Mouse (Mus musculus) CH12.LX (cell line): Measurements from ENCODE around the gene Tuba8. TPM values are rescaled to one million over a fixed set of nuclear protein-coding genes. Genes with fewer than 3 reads are reported as not detected.

Source experiments
- DNase-seq: peaks from one replicate; pipeline ENCODE4 v3.0.0-alpha.2; 2013; ENCODE audit errors: extremely low read depth
- H3K27ac ChIP-seq: 2 replicates; pipeline ENCODE4 v1.5.1; 2012; ENCODE audit warnings: low read depth, mild to moderate bottlenecking, control low read depth, moderate library complexity; ENCODE audit not compliant: insufficient read depth
- H3K27me3 ChIP-seq: replicated peaks from 2 replicates; pipeline ENCODE3; 2012; ENCODE audit warnings: inconsistent platforms
- H3K36me3 ChIP-seq, 2 experiments: replicated peaks in 1 of 2; 2 replicates each; pipeline versions ENCODE3 to v1.6.1; 2012; ENCODE audit warnings: inconsistent platforms in 1 of 2, low read length in 1 of 2, mild to moderate bottlenecking in 1 of 2, mixed read lengths in 1 of 2, moderate library complexity in 1 of 2; ENCODE audit not compliant: control insufficient read depth in 1 of 2, insufficient read depth in 1 of 2
- H3K4me1 ChIP-seq, 2 experiments: 2 replicates each; pipeline ENCODE4 v1.6.1; 2012; ENCODE audit warnings: inconsistent platforms in 1 of 2, moderate library complexity in 1 of 2; ENCODE audit not compliant: insufficient read depth in 2 of 2, control insufficient read depth in 1 of 2
- H3K4me2 ChIP-seq: 2 replicates; pipeline ENCODE4 v1.6.1; 2012; ENCODE audit warnings: low read depth, mild to moderate bottlenecking, control low read depth; ENCODE audit not compliant: poor library complexity, insufficient read depth, severe bottlenecking
- H3K4me3 ChIP-seq, 3 experiments: fragments of 150-350 bp in 1 of 3; sonication (generic) in 1 of 3; replicated peaks in 1 of 3; 2 replicates each; pipeline versions ENCODE3 to v1.5.1; 2011 to 2012; ENCODE audit warnings: low read depth in 2 of 3, low read length in 2 of 3, mild to moderate bottlenecking in 2 of 3, moderate library complexity in 2 of 3, control low read depth in 1 of 3, improper control_type of control experiment in 1 of 3, inconsistent platforms in 1 of 3, mixed read lengths in 1 of 3; ENCODE audit not compliant: poor library complexity in 1 of 3
- H3K79me2 ChIP-seq: replicated peaks from 2 replicates; pipeline ENCODE4 v1.6.1; 2012; ENCODE audit warnings: mild to moderate bottlenecking, moderate library complexity; ENCODE audit not compliant: control insufficient read depth, poor library complexity, insufficient read depth, severe bottlenecking; ENCODE audit errors: extremely low read depth
- H3K9ac ChIP-seq: 2 replicates; pipeline ENCODE4 v1.6.1; 2012; ENCODE audit warnings: low read depth, mild to moderate bottlenecking, control low read depth, moderate library complexity; ENCODE audit not compliant: insufficient read depth
- H3K9me3 ChIP-seq: replicated peaks from 2 replicates; pipeline ENCODE3; 2012; ENCODE audit warnings: low read length, inconsistent platforms, mixed read lengths
- BHLHE40 ChIP-seq: IDR thresholded peaks from 2 replicates; pipeline ENCODE4 v1.6.1; 2011; ENCODE audit warnings: mild to moderate bottlenecking, low read depth, low read length, improper control_type of control experiment
- CHD1 ChIP-seq: IDR thresholded peaks from 2 replicates; pipeline ENCODE4 v1.6.1; 2012; ENCODE audit warnings: low read depth, low read length, improper control_type of control experiment, inconsistent platforms
- CTCF ChIP-seq, 2 experiments: IDR thresholded peaks in 1 of 2; conservative IDR thresholded peaks in 1 of 2; 2 replicates each; pipeline ENCODE4 v1.5.1; 2011 to 2012; ENCODE audit warnings: low read depth in 2 of 2, low read length in 2 of 2, improper control_type of control experiment in 1 of 2, inconsistent platforms in 1 of 2, mild to moderate bottlenecking in 1 of 2, moderate library complexity in 1 of 2
- E2F4 ChIP-seq: IDR thresholded peaks from 2 replicates; pipeline ENCODE4 v1.6.1; 2011; ENCODE audit warnings: low read depth, low read length, improper control_type of control experiment; ENCODE audit not compliant: insufficient replicate concordance
- ELF1 ChIP-seq: IDR thresholded peaks from 2 replicates; pipeline ENCODE4 v1.6.1; 2014; ENCODE audit warnings: low read depth, mild to moderate bottlenecking, inconsistent platforms, low read length, improper control_type of control experiment
- EP300 ChIP-seq: IDR thresholded peaks from 2 replicates; pipeline ENCODE4 v1.6.1; 2011; ENCODE audit warnings: low read length, improper control_type of control experiment
- ETS1 ChIP-seq: conservative IDR thresholded peaks from 2 replicates; pipeline ENCODE4 v1.6.1; 2012; ENCODE audit warnings: low read depth, mild to moderate bottlenecking, inconsistent platforms, low read length, improper control_type of control experiment, moderate library complexity
- IRF4 ChIP-seq: IDR thresholded peaks from 2 replicates; pipeline ENCODE4 v1.6.1; 2014; ENCODE audit warnings: low read depth, mild to moderate bottlenecking, inconsistent platforms, low read length, improper control_type of control experiment
- JUN ChIP-seq: IDR thresholded peaks from 2 replicates; pipeline ENCODE4 v1.6.1; 2011; ENCODE audit warnings: low read depth, mild to moderate bottlenecking, low read length, improper control_type of control experiment, moderate library complexity; ENCODE audit not compliant: insufficient read depth
- MEF2A ChIP-seq: IDR thresholded peaks from 2 replicates; pipeline ENCODE4 v1.6.1; 2014; ENCODE audit warnings: low read depth, mild to moderate bottlenecking, inconsistent platforms, low read length, improper control_type of control experiment, borderline replicate concordance
- POLR2AphosphoS2 ChIP-seq: IDR thresholded peaks from 2 replicates; pipeline ENCODE4 v1.6.1; 2011; ENCODE audit warnings: low read depth, low read length, improper control_type of control experiment
- SIN3A ChIP-seq: IDR thresholded peaks from 2 replicates; pipeline ENCODE4 v1.6.1; 2012; ENCODE audit warnings: low read length, improper control_type of control experiment, inconsistent platforms
- TCF12 ChIP-seq: IDR thresholded peaks from 2 replicates; pipeline ENCODE4 v1.6.1; 2014; ENCODE audit warnings: low read depth, mild to moderate bottlenecking, inconsistent platforms, low read length, improper control_type of control experiment
- UBTF ChIP-seq: IDR thresholded peaks from 2 replicates; pipeline ENCODE4 v1.6.1; 2012; ENCODE audit warnings: low read depth, mild to moderate bottlenecking, inconsistent platforms, low read length, improper control_type of control experiment, moderate library complexity
- ZC3H11A ChIP-seq: IDR thresholded peaks from 2 replicates; pipeline ENCODE4 v1.6.1; 2012; ENCODE audit warnings: low read depth, mild to moderate bottlenecking, inconsistent platforms, low read length, improper control_type of control experiment
- ZNF384 ChIP-seq: IDR thresholded peaks from 2 replicates; pipeline ENCODE4 v1.6.1; 2012; ENCODE audit warnings: low read depth, low read length, improper control_type of control experiment, inconsistent platforms
- dilution Hi-C: fragments of 300-500 bp; cut with MboI; formaldehyde crosslinking; loops from 2 replicates; pipeline ENCODE4 v1.14.3; 2020; ENCODE audit warnings: low sequenced_read_pairs; ENCODE audit not compliant: extremely low pct_unique_long_range_greater_than_20kb, extremely low pct_ligation_motif_present
- in situ Hi-C: fragments of 300-500 bp; cut with MboI; formaldehyde crosslinking; loops from 3 replicates; pipeline ENCODE4 v1.14.3; 2019; ENCODE audit warnings: low sequenced_read_pairs, low pct_ligation_motif_present, low pct_unique_long_range_greater_than_20kb, mixed read lengths
- polyA plus RNA-seq: library from polyadenylated mRNA; unstranded; fragments of >175 nt; gene quantifications from 2 replicates; pipeline ENCODE4 v1.2.1, GENCODE M21; 2012; ENCODE audit warnings: low read depth; ENCODE audit not compliant: insufficient read length
- total RNA-seq, 2 experiments: library from RNA; depleted of rRNA; stranded (reverse); fragments of 300-350 nt in 1 of 2; fragments of >200 nt in 1 of 2; gene quantifications; 2 replicates each; pipeline ENCODE4 v1.2.3; 2012 to 2014

Tuba8 gene
- total and polyA plus RNA-seq, 3 experiments, result not detected

- dilution Hi-C loops, result no loop called here
- H3K27me3 ChIP-seq, result no peaks in the 10 kb centered on the region
- TF ChIP-seq TCF12 (peak; percentile 39; the same call in 1 of the 2 replicates), UBTF (no peak), SIN3A (no peak), MEF2A (peak; percentile 52; the same call in 1 of the 2 replicates), POLR2AphosphoS2 (no peak), CHD1 (0 out of 2 replicates have a peak, but pooled peaks have one; percentile 69), BHLHE40 (peak; percentile 22; the same call in 1 of the 2 replicates), IRF4 (peak; percentile 61), ETS1 (peak; percentile 31; the same call in 1 of the 2 replicates), E2F4 (no peak), ELF1 (peak; percentile 62; the same call in 1 of the 2 replicates), EP300 (0 out of 2 replicates have a peak, but pooled peaks have one; percentile 29), ZC3H11A (no peak), ZNF384 (no peak)
- TF ChIP-seq, all 38 proteins: peak for 8
- Histone ChIP-seq H3K9me3 (peaks cover 5% of the 10 kb centered on the region), H3K4me3 (no peak overlapping the region), H3K4me2 (peak overlapping the region; percentile 45), H3K4me1 (peaks cover 7 to 23% of the 10 kb centered on the region in 2 experiments), H3K79me2 (no peaks in the 10 kb centered on the region), H3K27ac (no peak overlapping the region), H3K36me3 (peaks cover 0 to 29% of the 10 kb centered on the region in 2 experiments), H3K9ac (no peak overlapping the region)
- DNase-seq, result no peak
- in situ Hi-C loops, result no loop called here
These were observed 51.5 kb downstream of the Tuba8 start for GRCm38 (mm10) chr6:121262004-121262403.

- Histone ChIP-seq H3K4me2 (no peak overlapping the region), H3K27ac (no peak overlapping the region), H3K9me3 (peaks cover 4% of the 10 kb centered on the region), H3K27me3 (no peaks in the 10 kb centered on the region)
- TF ChIP-seq ELF1, result no peak
- TF ChIP-seq CTCF (conservative IDR thresholded peaks at IDR 0.05 in 1 of 2, IDR thresholded peaks at IDR 0.05 in 1 of 2; ENCODE audit: low read depth in 2 of 2, low read length in 2 of 2), result no peak
- no peak for TF ChIP-seq JUN
- TF ChIP-seq, all 38 proteins: peak for 0
- DNase-seq, result no peak
- in situ Hi-C loops, result no loop called here
- Histone ChIP-seq H3K36me3 (peaks cover 0 to 29% of the 10 kb centered on the region in 2 experiments), H3K79me2 (no peaks in the 10 kb centered on the region), H3K4me3 (no peak overlapping the region), H3K9ac (no peak overlapping the region), H3K4me1 (peaks cover 7 to 23% of the 10 kb centered on the region in 2 experiments)
- dilution Hi-C loops, result no loop called here
These were observed 52.0 kb downstream of the Tuba8 start for GRCm38 (mm10) chr6:121262496-121262895.
